In the genomic region with DNA sequence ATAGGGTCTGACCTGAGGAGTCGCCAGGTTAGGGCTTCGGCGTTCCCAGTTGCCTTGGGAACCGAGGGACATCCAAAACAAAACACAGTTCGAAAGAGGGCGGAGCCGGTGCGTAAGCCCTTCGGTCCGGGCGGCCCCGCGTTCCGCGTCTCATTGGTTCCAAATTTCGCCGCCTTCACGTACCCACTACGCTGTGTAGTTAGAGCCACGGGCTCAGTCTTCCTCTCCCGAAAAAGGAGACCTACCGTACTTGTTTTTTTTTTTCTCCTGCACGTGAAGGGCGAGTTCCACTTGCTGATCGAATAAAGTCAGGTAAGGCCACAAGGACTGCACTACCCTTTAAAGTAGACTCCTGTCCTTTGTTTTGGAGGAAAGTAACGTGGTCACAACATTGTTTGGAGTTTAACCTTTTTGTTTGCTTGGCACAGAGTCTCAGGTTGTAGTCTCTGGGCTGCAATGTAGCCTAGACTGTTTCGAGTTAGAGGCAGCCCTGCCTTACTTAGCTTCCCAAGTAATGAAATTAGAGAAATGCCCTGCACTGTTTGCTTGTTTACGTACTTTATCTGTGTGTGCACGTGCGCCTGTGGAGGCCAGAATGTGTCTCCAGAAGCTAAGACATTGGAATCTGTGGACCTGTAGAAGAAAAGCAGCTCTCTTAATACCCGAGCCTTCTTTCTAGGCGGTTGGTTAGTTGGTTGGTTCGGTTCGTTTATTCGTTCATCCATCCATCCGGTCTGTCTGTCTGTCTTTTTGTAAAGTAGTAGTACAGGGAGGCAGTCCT, we compare ENCODE assay signal across 8 mouse cellular contexts. TPM values are rescaled to one million over a fixed set of nuclear protein-coding genes. Genes with fewer than 3 reads are reported as not detected.
DNase-seq lines count a peak whose midpoint lies in the region; ATAC-seq and TF ChIP-seq lines count a peak whose summit lies in the region.

No protein-coding gene starts in this region.

- H3K27ac ChIP-seq in hindbrain, embryonic 10.5 days, result peak overlapping the region; percentile 86
- H3K27ac ChIP-seq in lung, embryonic 16.5 days (ENCODE audit: low read length), result peak overlapping the region; percentile 77
- H3K27ac ChIP-seq in thymus, adult 2 months (ENCODE audit: control insufficient read depth, insufficient read depth, low read length), result no peak overlapping the region

- DNase-seq in Muller cell, postnatal 12 days (ENCODE audit: inconsistent ontology term), result peak; percentile 91
- DNase-seq in cerebellum, adult 9-10 months, result peak; percentile 60
- DNase-seq in hindbrain, embryonic 10.5 days (ENCODE audit: low spot score), result peak; percentile 89
- DNase-seq in layer of hippocampus, adult 9-11 months, result peak; percentile 80
- peak; percentile 78 for DNase-seq in ovary, adult 18-20 months (ENCODE audit: low spot score)
- DNase-seq in thymus, adult 2 months, result peak; percentile 79

- 8% methylated on average over 36 of the region's 36 CpGs for WGBS in hindbrain, embryonic 10.5 days
- WGBS in lung, embryonic 16.5 days, result 2% methylated on average over 36 of the region's 36 CpGs
- under 1% methylated on average over 36 of the region's 36 CpGs for WGBS in thymus, adult 2 months

- peak; percentile 99 for ATAC-seq in frontal cortex, adult (ENCODE audit: low TSS enrichment)
- ATAC-seq in lung, embryonic 16.5 days (ENCODE audit: low read depth), result peak; percentile 98

- peaks cover 26% of the 10 kb centered on the region for H3K36me3 ChIP-seq in hindbrain, embryonic 10.5 days
- H3K36me3 ChIP-seq in lung, embryonic 16.5 days (ENCODE audit: control insufficient read depth, insufficient read depth, low read length), result peaks cover 10% of the 10 kb centered on the region; the same call in 1 of the 2 replicates
- no peaks in the 10 kb centered on the region for H3K36me3 ChIP-seq in thymus, adult 2 months (ENCODE audit: control insufficient read depth, insufficient read depth, low read length)

- no peak for TF ChIP-seq POLR2A in thymus, adult 2 months (IDR thresholded peaks at IDR 0.05; ENCODE audit: control insufficient read depth, extremely low read depth, insufficient read depth, low read length, poor library complexity)

- no peak for TF ChIP-seq CTCF in thymus, adult 2 months (IDR thresholded peaks at IDR 0.05; ENCODE audit: borderline replicate concordance, control insufficient read depth, extremely low read depth, insufficient read depth, low read length, poor library complexity)

- peak overlapping the region; percentile 79 for H3K9ac ChIP-seq in lung, embryonic 16.5 days (ENCODE audit: low read length)

- H3K27me3 ChIP-seq in hindbrain, embryonic 10.5 days (ENCODE audit: insufficient read depth, poor library complexity, severe bottlenecking), result no peaks in the 10 kb centered on the region
- H3K27me3 ChIP-seq in lung, embryonic 16.5 days (ENCODE audit: control insufficient read depth, insufficient read depth, low read depth, low read length), result no peaks in the 10 kb centered on the region
- no peaks in the 10 kb centered on the region for H3K27me3 ChIP-seq in thymus, adult 2 months (ENCODE audit: control insufficient read depth, insufficient read depth, low read length)

- peaks cover 11% of the 10 kb centered on the region for H3K4me1 ChIP-seq in hindbrain, embryonic 10.5 days (replicated peaks)
- H3K4me1 ChIP-seq in lung, embryonic 16.5 days (replicated peaks; ENCODE audit: control insufficient read depth, insufficient read depth, low read length), result peaks cover 5% of the 10 kb centered on the region; the same call in 1 of the 2 replicates
- no peaks in the 10 kb centered on the region; the same call in 1 of the 2 replicates for H3K4me1 ChIP-seq in thymus, adult 2 months (replicated peaks; ENCODE audit: control insufficient read depth, insufficient read depth, low read length)

- H3K9me3 ChIP-seq in hindbrain, embryonic 10.5 days, result no peaks in the 10 kb centered on the region
- no peaks in the 10 kb centered on the region for H3K9me3 ChIP-seq in lung, embryonic 16.5 days (ENCODE audit: control insufficient read depth, low read length)

- peak overlapping the region; percentile 66 for H3K4me2 ChIP-seq in lung, embryonic 16.5 days (ENCODE audit: low read depth, low read length)

- H3K4me3 ChIP-seq in hindbrain, embryonic 10.5 days, result peak overlapping the region; percentile 61
- H3K4me3 ChIP-seq in lung, embryonic 16.5 days (ENCODE audit: low read length), result peak overlapping the region; percentile 67
- H3K4me3 ChIP-seq in thymus, adult 2 months (ENCODE audit: control insufficient read depth, insufficient read depth, low read length), result peak overlapping the region; percentile 66

RNA-seq across cellular contexts. Expression of gene Etfbkmt, which starts 1.9 kb away (rescaled TPM):
- 8.8 and 10.7 TPM in 2 replicates for polyA plus RNA-seq in hindbrain, embryonic 10.5 days (2016; fragmentation: Nextera tagmentation; extraction: Ambion mirVana)
- polyA plus RNA-seq in lung, embryonic 16.5 days (2015; fragmentation: Nextera tagmentation; extraction: Ambion mirVana), result 17.3 and 18.5 TPM in 2 replicates
- 5.1 and 6.2 TPM in 2 replicates for polyA plus RNA-seq in thymus, adult 2 months (2012; rRNA removed)

RNA-seq across cellular contexts. Expression of gene Gm10203, which starts 11.6 kb away (rescaled TPM):
- polyA plus RNA-seq in hindbrain, embryonic 10.5 days (2016; fragmentation: Nextera tagmentation; extraction: Ambion mirVana), result not detected in 2 replicates
- polyA plus RNA-seq in lung, embryonic 16.5 days (2015; fragmentation: Nextera tagmentation; extraction: Ambion mirVana), result not detected in 2 replicates
- not detected in 2 replicates for polyA plus RNA-seq in thymus, adult 2 months (2012; rRNA removed)

RNA-seq across cellular contexts. Expression of gene Dennd5b, which starts 40.1 kb away (rescaled TPM):
- 10.5 and 11.0 TPM in 2 replicates for polyA plus RNA-seq in hindbrain, embryonic 10.5 days (2016; fragmentation: Nextera tagmentation; extraction: Ambion mirVana)
- 5.2 and 5.3 TPM in 2 replicates for polyA plus RNA-seq in lung, embryonic 16.5 days (2015; fragmentation: Nextera tagmentation; extraction: Ambion mirVana)
- polyA plus RNA-seq in thymus, adult 2 months (2012; rRNA removed), result 1.6 and 1.7 TPM in 2 replicates

RNA-seq across cellular contexts. Expression of gene Amn1, which starts 46.9 kb away (rescaled TPM):
- 51.9 and 70.0 TPM in 2 replicates for polyA plus RNA-seq in hindbrain, embryonic 10.5 days (2016; fragmentation: Nextera tagmentation; extraction: Ambion mirVana)
- 25.9 and 34.5 TPM in 2 replicates for polyA plus RNA-seq in lung, embryonic 16.5 days (2015; fragmentation: Nextera tagmentation; extraction: Ambion mirVana)
- polyA plus RNA-seq in thymus, adult 2 months (2012; rRNA removed), result 7.4 and 11.3 TPM in 2 replicates
